ENCODE assay signal across 8 mouse cellular contexts in the genomic region with DNA sequence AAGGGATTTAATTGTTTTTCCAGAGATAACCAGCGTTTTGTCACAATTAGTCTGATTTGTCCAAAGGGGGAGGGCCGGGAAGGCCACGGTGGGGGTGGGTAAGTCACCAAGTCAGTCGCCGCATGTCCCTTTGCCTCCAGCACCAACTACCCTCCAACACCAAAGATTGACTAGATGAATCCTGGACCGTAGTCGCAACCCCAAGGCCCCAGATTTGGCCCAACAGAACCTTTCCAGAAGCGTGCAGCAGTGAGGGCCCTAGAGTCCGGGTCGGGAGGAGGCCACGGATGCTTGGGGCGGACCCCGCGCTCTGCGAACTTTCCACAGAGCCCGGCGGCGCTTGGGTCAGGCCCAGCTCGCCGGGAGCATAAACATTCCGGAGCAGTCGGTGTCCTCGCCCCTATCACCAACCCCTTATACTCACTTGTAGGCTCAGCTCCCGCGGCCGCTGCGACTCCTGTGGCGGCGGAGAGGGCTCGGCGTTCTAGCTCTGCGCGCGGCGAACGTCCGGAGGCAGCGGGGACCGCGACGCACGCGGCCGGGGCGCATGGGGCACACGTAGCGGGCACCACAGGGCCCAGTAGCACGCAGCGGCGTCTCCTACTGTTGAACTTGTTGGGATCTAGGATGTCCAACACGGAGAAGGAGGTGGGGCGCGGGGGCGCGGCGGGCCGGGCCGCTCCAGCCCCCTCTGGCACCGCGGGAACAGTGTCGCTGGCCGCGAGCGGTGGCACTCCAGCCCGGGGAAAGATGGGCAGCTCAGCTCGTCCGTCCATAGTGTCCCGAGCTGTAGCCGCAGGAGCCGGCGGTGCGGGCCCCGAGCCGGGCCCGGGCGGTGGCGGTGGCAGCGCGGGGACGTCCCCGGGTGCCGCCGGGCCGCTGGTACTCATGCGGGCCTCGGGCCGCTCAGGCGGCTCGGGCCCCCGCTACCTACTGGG. TPM values are rescaled to one million over a fixed set of nuclear protein-coding genes. Genes with fewer than 3 reads are reported as not detected.
DNase-seq lines count a peak whose midpoint lies in the region; ATAC-seq lines count a peak whose summit lies in the region.

A gene (minus strand): TSS at position 776 of the 938 bp plus-strand sequence.

- peak within 1 kb of the TSS; percentile 31 for H3K4me2 ChIP-seq in kidney, embryonic 14.5 days (replicated peaks; ENCODE audit: low read depth, low read length)
- H3K4me2 ChIP-seq in hindbrain, embryonic 15.5 days, result peak within 1 kb of the TSS; percentile 47

- H3K9ac ChIP-seq in kidney, embryonic 14.5 days (ENCODE audit: low read depth, low read length), result no peak within 1 kb of the TSS
- no peak within 1 kb of the TSS for H3K9ac ChIP-seq in hindbrain, embryonic 15.5 days

- no peak for DNase-seq in kidney, adult 9 months
- DNase-seq in embryo, embryonic 10.5 days (ENCODE audit: low spot score), result peak; percentile 33
- DNase-seq in neural tube, embryonic 10.5 days (ENCODE audit: extremely low spot score, low spot score), result peak; percentile 56
- DNase-seq in gastrocnemius, postnatal 25 days, result no peak
- no peak for DNase-seq in c-Kit-positive CD71-positive TER-119-positive erythroid progenitor cells, embryonic 14.5 days (ENCODE audit: low spot score)
- no peak for DNase-seq in gastrocnemius, postnatal 4 days (ENCODE audit: low spot score in 2 of 2)

- no peaks in the 10 kb centered on the region for H3K9me3 ChIP-seq in kidney, embryonic 14.5 days (ENCODE audit: control insufficient read depth, low read length)
- no peaks in the 10 kb centered on the region for H3K9me3 ChIP-seq in hindbrain, embryonic 15.5 days

- H3K4me1 ChIP-seq in kidney, embryonic 14.5 days (ENCODE audit: control insufficient read depth, insufficient read depth, low read length), result peaks cover 16% of the 10 kb centered on the region
- H3K4me1 ChIP-seq in hindbrain, embryonic 15.5 days (replicated peaks), result peaks cover 44% of the 10 kb centered on the region

- H3K27ac ChIP-seq in kidney, embryonic 14.5 days (ENCODE audit: low read depth, low read length), result no peak within 1 kb of the TSS
- no peak within 1 kb of the TSS for H3K27ac ChIP-seq in hindbrain, embryonic 15.5 days (replicated peaks)

- H3K27me3 ChIP-seq in kidney, embryonic 14.5 days (ENCODE audit: control insufficient read depth, insufficient read depth, low read length), result peaks cover 98% of the 10 kb centered on the region
- peaks cover 90% of the 10 kb centered on the region for H3K27me3 ChIP-seq in hindbrain, embryonic 15.5 days

- no peak for ATAC-seq in kidney, embryonic 14.5 days (ENCODE audit: low FRiP score, low TSS enrichment)
- ATAC-seq in hindbrain, embryonic 15.5 days (ENCODE audit: low FRiP score, low read depth), result no peak

- H3K36me3 ChIP-seq in kidney, embryonic 14.5 days (ENCODE audit: control insufficient read depth, insufficient read depth, low read length), result no peaks in the 10 kb centered on the region
- H3K36me3 ChIP-seq in hindbrain, embryonic 15.5 days, result no peaks in the 10 kb centered on the region

- under 1% methylated on average over 81 of the region's 90 CpGs for WGBS in kidney, embryonic 14.5 days
- WGBS in hindbrain, embryonic 15.5 days, result under 1% methylated on average over 77 of the region's 90 CpGs

- peak within 1 kb of the TSS; percentile 25 for H3K4me3 ChIP-seq in kidney, embryonic 14.5 days (ENCODE audit: low read length)
- peak within 1 kb of the TSS; percentile 26 for H3K4me3 ChIP-seq in hindbrain, embryonic 15.5 days

RNA-seq across cellular contexts. Expression of the gene that starts here (rescaled TPM):
- polyA plus RNA-seq in kidney, embryonic 14.5 days (2014; fragmentation: Nextera tagmentation; extraction: Ambion mirVana), result not detected in 2 replicates
- polyA plus RNA-seq in hindbrain, embryonic 15.5 days (2015; fragmentation: Nextera tagmentation; extraction: Ambion mirVana), result 0.25 and 0.52 TPM in 2 replicates
- not detected for total RNA-seq in gastrocnemius, postnatal 25 days (2021)
- total RNA-seq in gastrocnemius, postnatal 4 days (2021), result not detected

Comparison
In these comparisons a context has a peak if more than half of its experiments do, and no peak if none do; other contexts are left out.
1. DNase-seq: peak in embryo, embryonic 10.5 days (single experiment) and neural tube, embryonic 10.5 days (single experiment); none in kidney, adult 9 months (single experiment), gastrocnemius, postnatal 25 days (single experiment), c-Kit-positive CD71-positive TER-119-positive erythroid progenitor cells, embryonic 14.5 days (single experiment) and gastrocnemius, postnatal 4 days (0 of 2).